Mouse (Mus musculus): ENCODE data around the gene Rasal1.
A peak's percentile ranks its signal among the peaks of the same experiment; 100 is the strongest.

Gene Rasal1

DNA sequence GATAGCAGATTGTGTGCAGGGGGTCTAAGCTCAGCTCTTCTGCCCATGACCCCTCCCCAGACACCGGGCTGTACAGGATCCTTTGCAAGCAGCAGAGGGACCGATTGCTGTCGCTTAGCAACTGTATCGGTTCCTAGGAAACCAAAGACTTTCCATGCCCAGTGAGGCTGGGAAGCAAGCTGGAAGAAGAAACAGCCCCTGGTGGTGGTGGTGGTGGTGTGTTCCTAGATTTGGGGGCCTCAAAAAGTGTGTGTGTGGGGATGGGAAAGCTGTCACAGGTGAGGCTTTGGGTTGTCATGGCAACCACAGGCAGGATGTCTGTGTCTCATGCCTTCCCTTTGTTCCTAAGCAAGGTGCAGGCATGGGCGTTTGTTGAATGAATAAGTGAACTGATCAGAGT is 12.2 kb downstream of the Rasal1 start:
- no peak for DNase-seq

DNA sequence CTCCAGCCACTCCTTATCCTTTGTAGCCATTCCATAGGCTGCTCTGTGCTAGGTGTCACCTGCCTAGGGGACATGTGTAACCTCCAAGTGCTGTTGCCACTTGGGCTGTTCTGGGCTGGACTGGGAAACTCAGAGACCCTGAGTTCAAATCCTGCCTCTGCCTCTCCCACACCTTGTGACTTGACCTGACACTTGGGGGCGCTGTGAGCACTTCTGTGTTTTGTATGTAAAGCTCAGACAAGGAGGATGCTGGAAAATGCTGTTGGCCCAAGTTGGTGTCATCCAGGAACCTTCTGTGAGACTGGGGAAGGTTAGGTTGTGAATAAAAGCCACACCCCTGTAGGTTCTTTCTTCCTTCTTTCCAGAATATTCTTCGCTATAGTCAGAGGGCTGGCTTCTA is 16.3 kb downstream of the Rasal1 start:
- no peak for DNase-seq

DNA sequence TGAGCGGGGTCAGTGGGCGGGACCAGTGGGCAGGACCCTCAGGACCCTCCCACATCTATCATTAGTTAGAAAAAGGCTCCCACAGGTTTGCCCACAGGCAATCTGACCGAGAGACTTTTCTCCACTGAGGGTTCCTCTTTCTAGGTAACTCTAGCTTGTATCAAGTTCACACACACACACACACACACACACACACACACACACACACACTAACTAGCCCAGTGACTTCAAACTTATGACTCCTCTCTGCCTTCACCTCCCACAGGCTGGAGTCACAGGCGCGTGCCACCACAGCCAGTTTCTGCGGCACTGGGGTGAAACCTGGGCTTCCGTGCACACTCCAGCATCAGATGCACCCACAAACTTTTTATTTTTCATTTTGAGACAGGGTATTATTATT is 20.1 kb downstream of the Rasal1 start:
- no peak for DNase-seq

DNA sequence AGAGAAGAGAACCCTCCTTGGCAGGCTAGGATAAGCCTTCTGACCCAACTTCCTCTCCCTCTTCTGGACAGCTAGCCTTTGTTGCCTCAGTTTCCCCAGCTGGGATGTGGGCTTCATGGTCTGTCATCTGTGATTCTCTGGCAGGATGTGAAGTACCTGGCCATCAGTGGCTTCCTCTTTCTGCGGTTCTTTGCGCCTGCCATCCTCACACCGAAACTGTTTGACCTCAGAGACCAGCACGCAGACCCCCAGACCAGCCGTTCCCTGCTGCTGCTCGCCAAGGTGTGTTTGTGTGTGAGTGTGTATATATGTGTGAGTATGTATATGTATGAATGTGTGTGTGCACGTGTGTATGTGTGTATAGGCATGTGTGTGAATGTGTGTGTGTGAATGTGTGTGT is 21.5 kb downstream of the Rasal1 start:
- no peak for DNase-seq

DNA sequence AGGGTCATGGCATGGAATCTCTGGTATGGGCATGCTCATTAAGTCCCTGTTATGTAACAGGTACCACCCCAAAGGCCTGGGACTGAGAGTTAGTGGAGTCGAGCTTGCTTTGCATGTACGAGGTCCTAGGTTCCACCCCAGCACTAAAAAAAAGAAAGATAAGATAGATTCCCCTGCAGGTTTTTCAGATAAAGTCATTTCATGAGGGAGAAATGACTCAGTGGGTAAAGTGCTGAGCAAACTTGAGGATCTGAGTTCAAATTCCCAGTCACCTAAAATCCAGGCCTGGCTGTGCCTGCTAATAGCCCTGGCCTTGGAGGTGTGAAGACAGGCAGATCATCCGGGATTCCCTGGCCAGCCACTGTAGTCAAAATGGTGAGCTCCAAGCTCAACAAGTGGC is 23.3 kb downstream of the Rasal1 start:
- DNase-seq: no peak

- peak; percentile 64 for DNase-seq
These were observed 25.0 kb downstream of the Rasal1 start for GRCm38 (mm10) chr5:120673626-120674025.

DNA sequence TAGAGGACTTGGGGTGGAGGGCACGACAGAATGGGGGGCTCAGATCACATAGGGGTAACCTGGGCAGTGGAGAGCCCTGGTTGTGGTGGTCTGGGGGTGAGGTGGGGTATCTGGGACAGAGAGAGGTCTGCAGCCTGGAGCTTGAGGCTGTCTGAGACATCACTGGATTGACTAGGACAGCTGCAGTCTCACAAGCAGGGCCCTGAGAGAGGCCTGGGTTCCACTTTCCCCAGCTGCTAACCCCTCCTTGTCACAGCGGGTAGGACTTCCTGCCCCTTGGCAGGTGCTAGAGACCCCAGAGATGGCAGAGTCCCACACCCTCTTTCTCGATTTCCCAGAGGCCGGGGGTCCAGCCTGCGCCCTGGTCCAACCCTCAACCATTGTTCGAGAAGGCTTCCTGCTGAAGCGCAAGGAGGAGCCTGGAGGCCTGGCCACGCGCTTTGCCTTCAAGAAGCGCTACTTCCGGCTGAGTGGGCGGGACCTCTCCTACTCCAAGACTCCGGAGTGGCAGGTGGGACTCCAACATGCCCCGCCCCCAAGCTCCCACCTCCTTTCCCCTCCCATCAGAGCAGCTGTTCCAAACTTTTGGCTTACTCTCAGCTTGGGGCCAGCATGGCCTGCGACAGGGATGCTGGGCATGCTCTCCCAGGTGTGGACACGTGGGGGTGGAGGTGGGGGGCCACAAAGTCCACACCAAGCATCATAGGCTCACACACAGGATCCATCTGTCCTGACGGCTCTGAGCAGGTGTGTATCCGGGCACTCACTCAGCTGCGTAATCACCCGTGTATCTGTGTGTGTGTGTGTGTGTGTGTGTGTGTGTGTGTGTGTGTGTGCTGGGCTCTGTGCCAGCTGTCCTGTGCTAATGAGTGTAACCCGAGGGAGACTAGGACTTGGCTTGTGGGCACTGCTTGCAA is 25.9 kb downstream of the Rasal1 start:
- DNase-seq: no peak

DNA sequence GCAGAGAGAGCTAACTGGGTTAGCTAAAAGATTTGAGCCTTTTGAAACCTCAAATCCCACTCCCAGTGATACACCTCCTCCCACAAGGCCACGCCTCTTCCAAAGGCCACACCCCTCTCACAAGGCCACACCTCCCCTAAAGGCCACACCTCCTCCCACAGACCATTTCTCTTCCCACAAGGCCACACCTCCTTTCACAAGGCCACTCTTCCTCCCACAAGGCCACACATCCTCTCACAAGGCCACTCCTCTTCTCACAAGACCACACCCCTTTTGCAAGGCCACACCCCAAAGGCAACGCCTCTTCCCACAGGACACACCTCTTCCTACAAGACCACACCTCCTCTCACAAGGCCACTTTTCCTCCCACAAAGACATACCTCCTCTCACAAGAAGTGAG is 28.9 kb downstream of the Rasal1 start:
- no peak for DNase-seq

DNA sequence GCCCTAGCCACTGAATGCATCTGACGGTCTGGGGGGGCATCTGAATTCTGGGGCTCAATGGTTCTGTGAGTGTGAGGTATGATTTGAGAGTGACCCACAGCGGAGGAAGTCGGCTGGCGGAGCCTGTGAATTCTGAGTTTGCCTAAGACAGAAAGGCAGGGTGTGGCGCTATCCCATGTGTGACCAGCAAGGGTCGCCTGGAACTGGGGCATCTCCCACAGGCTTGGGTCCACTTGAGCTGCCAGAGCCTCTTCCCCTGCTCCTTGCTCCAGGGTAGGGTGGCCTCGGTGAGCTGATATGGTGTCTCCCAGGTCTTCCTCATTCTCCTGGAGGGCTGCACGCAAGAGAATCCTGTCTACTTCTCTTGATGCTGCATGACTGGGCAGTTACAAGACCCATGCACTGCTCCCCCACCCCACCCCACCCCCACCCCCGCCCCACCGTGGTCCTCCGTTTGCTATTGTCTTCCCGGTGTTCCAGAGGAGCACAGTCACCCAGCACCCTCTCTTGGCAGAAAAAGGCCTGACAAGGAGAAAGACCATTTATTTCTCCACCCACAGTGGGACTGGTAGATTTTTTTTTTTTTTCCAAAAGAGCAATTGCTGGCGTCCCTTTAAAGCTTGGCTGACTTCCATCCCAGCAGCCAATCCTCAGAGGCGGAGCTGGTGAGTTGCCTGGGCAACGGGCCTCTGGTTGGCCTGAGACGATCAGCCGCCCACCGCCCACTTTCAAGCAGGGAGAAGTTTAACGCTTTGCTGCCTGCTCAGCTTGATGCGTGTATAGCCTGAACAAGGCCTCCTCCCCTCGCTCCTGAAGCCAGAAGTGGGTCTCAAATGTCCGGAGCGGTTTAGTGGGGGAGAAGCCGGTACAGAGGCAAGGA is 31.3 kb downstream of the Rasal1 start:
- DNase-seq: peak; percentile 90

- no peak for DNase-seq
These were observed 32.3 kb downstream of the Rasal1 start for GRCm38 (mm10) chr5:120680918-120681317.

DNA sequence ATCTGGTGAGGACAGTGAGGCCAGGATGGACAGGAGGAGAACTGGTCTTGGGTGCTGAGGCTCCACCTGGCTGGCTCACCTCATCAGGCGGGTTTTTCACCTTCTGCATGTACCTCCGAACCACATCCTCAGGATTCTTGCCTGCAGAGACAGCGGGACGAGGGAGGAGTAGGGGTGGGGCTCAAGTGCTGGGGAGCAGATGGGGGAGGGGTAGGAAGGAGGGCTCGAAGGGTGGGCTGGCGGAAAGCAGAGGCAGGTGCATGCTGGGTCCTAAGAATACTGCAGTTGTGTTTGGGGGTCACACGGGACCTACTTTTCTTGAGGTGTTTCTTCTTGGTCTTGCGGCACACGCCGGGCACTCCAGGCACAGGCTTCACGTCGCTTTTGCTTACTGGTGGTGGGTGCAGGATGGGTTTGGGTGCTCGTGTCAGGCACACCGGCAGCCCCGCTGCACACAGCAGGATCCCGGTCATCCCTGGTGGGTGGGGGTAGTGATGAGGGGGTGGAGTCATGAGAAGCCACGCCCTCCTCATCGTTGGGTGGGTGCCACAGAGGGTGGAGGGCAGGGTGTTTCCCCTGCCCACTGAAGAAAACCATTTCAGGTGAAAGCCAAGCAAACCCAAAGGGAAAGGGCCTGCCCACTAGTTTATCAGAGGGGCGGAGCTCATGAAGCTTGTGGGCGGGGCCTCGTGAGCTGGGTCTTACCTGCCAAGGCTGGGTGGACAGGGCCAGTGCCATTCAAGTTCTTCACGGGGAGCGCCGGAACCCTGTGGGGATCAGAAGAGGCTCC is 34.6 kb downstream of the Rasal1 start:
- no peak for DNase-seq

- no peak for DNase-seq
These were observed 37.1 kb downstream of the Rasal1 start for GRCm38 (mm10) chr5:120685678-120686077.

DNA sequence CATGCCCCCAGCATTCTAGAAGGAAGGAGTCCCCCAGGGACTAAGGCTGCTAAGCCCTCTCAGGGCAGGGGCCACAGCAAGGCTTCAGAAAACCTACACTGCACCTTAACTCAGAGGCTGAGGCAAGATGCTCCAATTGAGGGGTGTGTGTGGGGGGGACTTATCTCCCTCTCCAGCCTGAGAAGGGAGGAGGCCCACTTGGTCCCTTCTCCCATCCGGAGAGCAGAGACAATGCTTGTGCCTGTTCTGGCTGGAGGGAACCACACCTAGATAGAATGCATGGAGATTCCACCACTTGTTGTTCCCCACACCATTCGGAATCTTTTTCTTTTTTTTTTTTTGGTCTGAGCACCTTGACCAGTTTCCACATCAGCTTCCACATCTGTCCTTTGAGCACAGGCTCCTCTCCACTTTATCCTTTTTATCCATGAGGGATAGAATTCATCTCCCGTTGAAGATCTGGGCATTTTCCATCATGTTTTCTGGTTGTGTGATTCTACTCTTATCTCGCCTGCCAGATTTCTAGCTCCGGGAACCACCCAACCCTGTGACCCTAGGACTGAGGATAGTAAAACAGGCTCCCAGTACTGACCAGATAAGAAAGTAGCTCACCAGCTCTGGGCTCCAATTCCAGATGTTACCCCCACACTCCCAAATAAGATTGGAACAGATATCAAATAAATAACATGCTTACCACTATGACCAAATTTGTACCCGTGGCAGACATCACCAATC is 38.3 kb downstream of the Rasal1 start:
- DNase-seq: no peak

DNA sequence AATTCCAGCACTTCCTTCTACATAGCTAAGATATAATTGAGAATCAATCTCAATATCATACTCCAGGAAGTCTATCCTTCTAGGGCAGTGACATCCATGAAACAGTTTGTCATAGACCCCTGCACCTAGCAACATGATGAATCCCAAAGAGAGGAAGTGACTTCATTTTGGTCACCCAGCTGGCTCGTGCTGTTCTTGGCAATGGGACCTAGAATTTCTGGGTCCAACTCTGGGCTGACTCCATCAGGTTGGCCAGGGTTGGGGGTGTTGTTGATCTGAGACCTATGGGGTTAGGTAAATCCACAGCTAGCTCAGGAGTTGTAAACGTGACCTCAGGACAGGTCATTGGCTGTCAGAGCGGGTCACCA is 38.9 kb downstream of the Rasal1 start:
- no peak for DNase-seq

- no peak for DNase-seq
These were observed 39.3 kb downstream of the Rasal1 start for GRCm38 (mm10) chr5:120687897-120688296.

GRCm38 (mm10) chr5:120688434-120688833 is 39.8 kb downstream of the Rasal1 start:
- no peak for DNase-seq

DNA sequence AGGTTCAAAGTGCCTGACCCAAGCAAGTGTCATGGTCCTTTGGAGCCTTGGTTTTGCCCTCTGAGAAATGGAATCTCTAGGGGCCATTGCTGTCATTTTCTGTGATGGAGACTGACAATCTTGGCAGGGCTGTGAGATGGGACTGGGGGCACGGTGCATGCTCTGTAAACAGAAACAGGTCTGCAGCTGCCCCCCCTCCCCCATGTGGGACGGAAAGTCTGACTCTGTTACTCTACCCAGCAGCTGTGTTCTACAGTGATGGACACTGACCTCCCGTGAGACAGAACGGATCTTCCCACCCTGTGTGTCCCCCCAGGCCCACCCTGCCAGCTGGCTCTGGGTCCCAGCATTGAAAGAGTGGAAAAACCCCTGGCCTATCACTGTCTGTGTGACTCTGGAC is 41.8 kb downstream of the Rasal1 start:
- DNase-seq: no peak

GRCm38 (mm10) chr5:120692034-120692433 is 43.4 kb downstream of the Rasal1 start:
- no peak for DNase-seq

DNA sequence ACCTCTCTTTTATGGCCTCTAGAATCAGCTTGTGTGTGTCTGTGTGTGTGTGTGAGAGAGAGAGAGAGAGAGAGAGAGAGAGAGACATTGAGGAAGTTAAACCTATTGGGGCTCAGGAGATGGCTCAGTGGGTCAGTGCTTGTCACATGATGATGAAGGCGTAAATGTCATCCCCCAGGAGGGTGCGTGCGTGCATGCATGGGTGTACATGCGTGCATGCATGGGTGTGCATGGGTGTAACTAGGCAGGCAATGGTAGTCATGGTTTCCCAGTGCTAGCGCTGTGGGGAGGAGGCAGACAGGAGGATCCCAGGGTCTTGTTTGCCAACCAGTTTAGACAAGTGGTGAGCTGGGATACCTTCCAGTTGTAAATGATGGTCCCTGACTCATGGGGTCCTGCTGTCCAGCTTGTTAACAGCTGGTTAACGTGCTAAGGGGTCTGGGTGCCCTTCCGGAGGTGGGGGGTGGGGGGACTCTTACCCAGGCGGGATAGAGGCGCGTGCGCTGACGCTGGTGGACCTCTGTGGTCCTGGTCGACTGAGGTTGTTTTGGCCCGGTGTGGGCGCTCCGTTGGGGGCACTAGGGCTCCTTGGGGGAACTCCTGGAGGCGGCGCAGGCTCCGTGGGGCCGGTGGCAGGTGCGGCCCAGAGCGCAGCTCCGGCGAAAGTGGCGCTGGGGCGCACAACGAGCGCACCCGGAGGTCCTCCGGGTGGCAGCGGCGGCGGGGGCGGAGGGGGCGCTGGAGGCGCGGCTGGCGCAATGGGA is 45.5 kb downstream of the Rasal1 start:
- no peak for DNase-seq

DNA sequence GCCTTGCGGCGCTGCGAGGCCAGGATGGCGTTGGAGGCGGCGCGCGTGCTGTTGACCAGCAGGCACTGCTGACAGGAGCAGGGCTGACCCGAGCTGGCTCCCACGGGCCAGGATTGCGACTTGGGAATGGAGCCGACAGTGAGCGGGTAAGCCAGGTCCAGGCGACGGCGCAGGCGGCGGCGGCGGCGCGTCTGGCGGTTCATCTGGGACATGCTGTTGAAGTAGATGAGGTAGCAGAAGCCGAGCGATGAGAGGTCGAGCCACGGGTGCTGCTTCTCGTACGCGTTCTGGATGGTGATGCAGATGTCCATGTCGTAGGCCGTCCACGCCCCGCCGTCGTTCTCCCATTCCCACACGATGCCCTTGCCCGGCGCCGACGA is 46.1 kb downstream of the Rasal1 start:
- no peak for DNase-seq

DNA sequence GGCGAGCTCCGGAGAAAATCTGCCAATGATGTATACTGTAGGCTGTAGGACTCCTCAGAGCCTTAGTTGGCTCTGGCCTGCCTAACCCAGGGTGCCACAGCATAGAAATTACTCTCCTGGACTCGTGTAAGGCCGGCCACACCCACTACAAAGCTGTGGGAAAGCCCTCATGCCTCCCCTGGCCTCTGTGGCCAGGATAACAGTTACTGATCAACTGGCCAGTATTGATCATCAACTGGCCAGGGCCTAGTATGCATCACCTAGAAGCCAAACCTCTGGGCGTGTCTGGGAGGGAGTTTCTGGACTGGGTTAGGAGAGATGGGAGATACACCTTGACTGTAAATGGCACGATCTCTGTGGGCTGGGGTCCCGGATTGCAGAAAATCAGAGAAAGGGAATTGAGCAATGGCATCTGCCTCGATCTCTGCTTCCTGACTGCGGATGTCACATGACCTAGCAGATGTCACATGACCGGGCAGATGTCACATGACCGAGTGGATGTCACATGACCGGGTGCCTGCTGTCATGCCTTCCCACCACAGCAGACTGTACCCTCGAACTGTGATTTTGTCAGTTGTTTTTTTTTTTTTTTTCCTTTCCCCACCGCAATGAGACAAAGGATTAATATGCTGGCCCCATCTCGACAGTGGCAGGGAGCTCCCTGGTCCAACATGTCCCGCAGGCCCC is 47.6 kb downstream of the Rasal1 start:
- no peak for DNase-seq

All from kidney, postnatal 14 days (tissue).